Mouse (Mus musculus) cerebellum, adult 18-20 months (tissue): ENCODE measurements around the gene Vrtn.

ENCODE experiments used
- DNase-seq, 2 experiments: peaks; one replicate each; pipeline ENCODE4 v3.0.0; 2021

Gene Vrtn

GRCm38 (mm10) chr12:84640654-84641053 is at the start of gene Vrtn:
Gene Vrtn, plus strand, starts transcription at chr12:84641019.
- no peak for DNase-seq

DNA sequence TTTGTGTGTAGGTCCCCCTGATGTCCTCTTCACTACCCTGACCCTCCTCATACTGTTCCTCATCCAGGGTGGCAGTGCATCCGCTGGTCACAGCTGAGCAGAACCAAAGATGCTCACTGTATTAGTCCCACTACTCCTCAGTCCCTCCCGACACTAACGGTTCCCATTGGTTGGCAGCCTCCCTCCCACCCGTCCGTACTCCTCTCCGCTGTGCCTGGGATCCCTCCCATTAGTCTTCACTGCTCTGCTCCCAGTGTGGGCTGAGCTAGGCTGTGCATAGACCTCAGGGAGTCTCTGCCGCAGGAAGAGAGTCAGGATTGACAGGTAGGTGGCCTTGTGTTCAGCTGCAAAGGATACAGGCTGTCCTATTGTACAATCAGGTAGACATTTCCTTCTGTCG is 42.5 kb upstream of the Vrtn start:
- no peak for DNase-seq

DNA sequence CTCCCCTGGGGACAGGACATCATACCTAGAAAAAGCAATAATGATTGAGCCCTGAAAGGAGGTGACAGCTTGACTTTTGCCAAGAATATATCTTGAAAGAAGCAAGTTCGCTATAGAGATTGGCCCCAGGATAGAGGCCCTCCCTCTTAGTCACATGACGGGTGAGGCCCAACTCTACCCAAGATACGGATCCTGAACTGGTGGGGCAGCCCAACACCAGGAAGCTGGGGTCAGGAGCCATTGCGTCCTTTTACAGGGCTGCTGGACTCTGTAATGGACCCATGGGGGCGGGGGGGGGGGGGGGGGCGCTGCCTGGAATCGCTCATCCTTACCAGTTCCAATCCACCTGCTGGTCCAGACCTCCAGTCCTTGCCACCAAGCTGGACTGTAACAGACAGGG is 36.8 kb upstream of the Vrtn start:
- no peak for DNase-seq

DNA sequence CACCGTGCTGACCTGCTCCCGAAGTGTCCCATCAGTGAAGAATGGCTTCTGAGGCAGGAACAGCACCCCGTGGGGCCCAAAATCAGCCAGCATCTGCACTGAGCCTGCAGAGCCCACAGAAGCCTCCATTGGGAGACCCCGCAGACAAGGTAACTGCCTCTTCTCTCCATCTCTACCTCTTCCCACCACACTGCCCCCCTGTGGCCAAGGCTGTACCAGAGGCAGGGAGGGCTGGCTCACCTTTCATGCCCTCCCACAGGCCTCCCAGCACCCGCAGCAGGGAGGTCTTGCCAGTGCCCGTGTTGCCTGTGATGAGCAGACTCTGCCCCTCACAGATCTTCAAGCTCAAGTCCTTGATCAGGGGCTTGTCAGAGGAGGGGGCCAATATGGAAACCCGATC is 35.0 kb upstream of the Vrtn start:
- DNase-seq = peak in 1 of 2 experiments; percentile 10

GRCm38 (mm10) chr12:84611718-84612117 is 29.1 kb upstream of the Vrtn start:
- DNase-seq = no peak

- no peak for DNase-seq
Measured at GRCm38 (mm10) chr12:84612518-84612917, 28.3 kb upstream of the Vrtn start.

GRCm38 (mm10) chr12:84614001-84614400 is 26.8 kb upstream of the Vrtn start:
- DNase-seq = no peak

DNA sequence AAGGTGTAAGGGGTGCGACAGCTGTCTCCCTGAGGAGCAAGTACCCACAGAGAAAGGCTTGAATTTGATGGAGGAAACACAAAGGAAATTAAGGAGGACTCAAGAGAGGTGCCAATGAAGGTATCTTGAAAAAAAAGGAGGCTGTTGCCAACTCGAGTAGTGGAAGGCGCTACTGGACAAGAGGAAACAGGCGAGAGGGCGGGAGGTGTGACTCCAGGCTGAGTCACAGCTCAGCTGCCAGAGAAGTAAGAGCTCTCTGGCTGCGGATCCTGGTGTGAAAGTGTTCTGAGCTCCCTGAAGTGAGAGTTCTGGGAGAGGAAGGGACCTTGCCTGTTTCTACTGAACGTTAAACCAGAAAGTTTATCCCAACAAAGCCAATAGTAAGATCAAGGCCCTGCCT is 26.3 kb upstream of the Vrtn start:
- DNase-seq = no peak

DNA sequence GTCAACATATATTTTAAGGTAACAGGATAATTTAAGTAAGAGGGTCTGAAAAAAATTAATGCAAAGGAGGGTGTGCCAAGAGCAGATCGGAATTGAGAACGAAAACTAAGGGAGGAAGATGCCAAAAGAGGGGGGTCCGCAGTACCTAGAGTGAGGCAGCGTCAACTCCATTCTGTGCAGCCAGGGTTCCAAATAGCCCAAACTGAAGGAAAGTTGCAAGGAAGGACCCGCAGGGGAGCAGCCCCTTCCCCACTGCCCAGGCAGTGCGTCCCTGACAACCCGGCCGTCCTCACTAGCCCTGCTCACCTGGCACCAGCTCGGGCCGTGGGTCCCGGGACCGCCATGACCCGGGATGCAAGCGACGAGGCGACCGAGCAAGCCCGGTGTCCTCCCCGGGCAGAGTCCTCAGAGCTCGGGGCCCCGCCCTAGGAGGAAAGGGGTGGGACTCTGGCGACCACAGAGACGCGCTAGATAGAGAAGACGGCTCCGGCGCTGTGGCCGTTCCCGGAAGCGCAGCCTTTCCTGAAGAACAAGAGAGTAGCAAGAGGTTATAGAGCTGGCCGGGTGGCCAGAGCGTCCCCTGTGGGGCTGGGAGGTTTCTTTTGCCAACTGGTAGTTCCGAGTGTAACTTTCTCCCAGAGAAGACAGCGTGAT is 23.7 kb upstream of the Vrtn start, which contains the start of gene Abcd4:
Gene Abcd4 (minus strand): TSS at position 437 of the 654 bp plus-strand sequence.
- DNase-seq = peak; percentile 94 to 98

DNA sequence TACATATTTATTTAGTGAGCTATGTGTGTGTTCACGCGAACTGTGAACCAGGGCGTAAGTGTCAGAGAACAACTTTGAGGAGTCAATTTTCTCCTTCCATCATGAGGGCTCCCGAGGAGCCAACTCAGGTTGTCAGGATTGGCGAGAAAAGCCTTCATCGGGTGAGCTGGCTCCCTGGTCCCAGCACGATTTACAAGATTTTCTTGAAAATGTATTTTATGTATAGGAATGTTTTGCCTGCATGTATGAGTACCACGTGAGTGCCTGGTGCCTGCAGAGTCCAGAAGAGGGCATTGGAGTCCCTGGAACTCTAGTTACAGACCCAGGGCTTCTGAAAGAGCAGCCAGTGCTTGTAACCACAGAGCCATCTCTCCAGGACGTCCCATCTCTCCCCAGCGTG is 23.2 kb upstream of the Vrtn start:
- DNase-seq = peak in 1 of 2 experiments; percentile 18

GRCm38 (mm10) chr12:84620975-84621374 is 19.8 kb upstream of the Vrtn start:
- DNase-seq = no peak

DNA sequence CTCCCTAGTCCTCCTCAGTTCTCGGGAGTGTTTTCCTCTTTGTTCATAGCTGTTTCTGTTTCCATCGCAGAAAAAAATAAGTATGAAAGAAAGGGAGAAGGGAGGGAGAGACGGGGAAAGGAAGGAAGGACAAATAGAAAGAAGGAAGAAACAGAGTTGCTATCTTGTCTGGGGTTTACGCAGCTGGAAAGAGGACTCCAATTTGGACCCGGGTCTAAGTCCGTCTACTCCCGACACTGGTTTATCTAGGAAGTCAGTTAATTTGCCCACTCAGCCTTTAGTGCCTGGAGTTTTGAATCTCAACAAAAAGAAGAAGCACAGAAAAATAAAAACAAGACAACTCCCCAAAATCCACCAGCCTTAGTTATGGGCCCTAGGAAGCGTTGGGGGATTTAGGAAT is 16.2 kb upstream of the Vrtn start:
- no peak for DNase-seq

DNA sequence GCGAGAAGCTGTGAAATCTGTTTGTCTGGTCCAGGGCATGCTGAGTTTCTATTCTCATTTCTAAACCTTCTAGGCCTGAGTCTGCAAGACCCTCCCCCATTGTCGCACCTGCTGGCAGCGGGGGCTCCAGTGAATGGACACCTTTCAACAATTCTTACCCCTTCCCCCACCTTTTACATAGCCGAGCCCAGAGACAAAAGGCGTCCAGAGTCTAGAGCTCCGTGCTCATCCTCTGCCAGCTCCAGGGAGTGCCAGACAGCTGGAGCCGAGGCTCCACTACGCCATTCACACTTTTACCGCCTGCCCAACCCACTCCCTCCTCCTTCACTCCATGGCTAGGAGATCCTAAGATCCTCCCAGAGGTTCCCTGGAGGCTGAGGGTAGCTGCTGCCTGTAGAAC is 15.7 kb upstream of the Vrtn start:
- DNase-seq = no peak

DNA sequence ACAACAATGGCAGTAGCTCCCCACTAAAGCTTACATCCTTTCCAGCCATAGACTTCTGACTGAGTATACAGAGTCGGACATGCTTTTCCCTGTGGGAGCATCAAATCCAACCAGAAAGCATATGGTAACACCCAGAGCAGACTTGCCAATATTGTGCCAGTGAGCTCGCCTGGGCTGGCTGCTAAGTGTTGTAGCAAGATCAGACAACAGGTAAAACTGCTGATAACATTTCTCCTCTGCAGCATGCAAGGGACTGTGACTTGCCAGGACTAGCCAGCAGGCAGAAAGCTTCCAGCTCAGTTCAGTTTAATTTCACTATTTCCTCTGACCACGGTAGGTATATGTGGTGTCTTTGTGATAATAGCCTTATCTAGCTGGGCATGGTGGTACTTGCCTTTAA is 9.0 kb upstream of the Vrtn start:
- DNase-seq = no peak

DNA sequence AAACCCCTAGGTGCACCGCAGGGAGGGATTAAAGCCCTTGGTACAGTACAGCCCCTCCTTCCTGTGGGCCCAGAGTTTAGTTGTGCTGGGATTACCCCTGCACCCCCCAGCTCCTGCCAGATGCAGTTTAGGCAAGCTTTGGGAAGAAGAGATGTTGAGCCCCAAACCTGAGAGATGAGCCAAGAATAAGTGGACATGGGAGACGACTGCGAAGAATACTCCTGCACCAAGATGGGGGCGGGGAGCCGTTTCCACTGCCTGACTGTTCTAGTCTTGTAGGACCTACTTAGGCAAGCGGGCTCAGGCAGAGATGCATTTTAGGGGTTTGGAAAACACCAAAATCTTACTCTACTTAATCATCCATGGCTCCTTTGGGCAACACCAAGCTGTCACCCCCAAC is 566 bp upstream of the Vrtn start:
- no peak for DNase-seq

- DNase-seq = no peak
Measured at GRCm38 (mm10) chr12:84650234-84650633, 9.4 kb downstream of the Vrtn start.

DNA sequence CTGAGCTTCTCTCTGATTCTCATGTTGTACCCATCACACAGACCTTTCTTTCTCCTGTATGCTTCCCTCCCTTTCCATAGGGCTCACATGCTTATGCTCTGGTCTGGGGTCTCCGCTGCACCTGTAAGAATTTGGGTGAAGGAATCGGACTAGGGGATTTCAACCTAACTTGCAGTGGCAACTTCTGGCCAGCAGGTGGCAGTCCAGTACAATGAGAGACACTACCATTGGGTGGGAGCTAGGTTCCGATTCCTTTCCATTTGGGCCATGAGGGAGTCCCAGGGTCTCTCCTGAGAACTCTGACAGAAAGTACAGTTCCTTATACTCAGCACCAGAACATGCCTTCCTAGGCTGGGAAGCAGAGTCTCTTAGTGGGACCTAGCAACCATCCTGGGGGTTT is 13.1 kb downstream of the Vrtn start:
- peak; percentile 62 to 76 for DNase-seq

DNA sequence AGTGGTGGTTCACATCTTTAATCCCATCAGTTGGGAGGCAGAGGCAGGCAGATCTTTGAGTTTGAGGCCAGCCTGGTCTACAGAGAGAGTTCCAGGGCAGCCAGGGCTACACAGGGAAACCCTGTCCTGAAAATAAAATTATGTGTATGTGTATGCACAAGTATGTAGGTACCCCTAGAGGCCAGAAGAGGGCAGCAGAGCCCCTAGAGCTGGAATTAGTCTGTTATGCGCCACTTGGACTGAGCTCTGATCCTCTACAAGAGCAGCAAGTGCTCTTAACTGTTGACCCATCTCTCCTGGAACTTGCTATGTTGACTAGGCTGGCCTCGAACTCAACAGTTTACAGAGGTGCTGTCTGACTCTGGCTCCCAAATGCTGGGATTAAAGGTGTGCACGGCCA is 29.7 kb downstream of the Vrtn start:
- DNase-seq = no peak

GRCm38 (mm10) chr12:84671646-84672045 is 30.8 kb downstream of the Vrtn start:
- DNase-seq = no peak

- DNase-seq = peak in 1 of 2 experiments; percentile 13
Measured at GRCm38 (mm10) chr12:84674666-84675526, 34.1 kb downstream of the Vrtn start.

- no peak for DNase-seq
Measured at GRCm38 (mm10) chr12:84676011-84676410, 35.2 kb downstream of the Vrtn start.

- DNase-seq = peak in 1 of 2 experiments; percentile 24
Measured at GRCm38 (mm10) chr12:84684569-84684968, 43.8 kb downstream of the Vrtn start.

DNA sequence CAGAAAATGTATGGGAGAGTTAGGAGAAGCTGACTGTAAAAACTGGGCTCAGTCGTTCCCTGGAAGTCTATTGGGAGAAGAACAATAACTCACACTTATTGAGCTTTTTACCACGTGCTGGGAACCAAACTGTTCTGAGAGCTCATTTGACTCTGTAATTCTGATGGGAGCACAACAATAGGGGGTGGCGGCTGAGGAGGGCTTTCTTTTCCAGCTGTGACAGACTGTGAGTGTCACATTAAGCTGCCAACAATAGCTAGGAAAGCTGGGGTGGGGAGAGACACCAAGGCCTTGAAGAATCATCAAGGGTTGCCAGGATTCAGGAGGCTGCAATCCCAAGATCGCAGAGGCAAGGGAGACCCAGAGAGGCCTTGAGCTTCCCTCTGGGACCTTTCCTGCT is 45.4 kb downstream of the Vrtn start:
- DNase-seq = no peak

DNA sequence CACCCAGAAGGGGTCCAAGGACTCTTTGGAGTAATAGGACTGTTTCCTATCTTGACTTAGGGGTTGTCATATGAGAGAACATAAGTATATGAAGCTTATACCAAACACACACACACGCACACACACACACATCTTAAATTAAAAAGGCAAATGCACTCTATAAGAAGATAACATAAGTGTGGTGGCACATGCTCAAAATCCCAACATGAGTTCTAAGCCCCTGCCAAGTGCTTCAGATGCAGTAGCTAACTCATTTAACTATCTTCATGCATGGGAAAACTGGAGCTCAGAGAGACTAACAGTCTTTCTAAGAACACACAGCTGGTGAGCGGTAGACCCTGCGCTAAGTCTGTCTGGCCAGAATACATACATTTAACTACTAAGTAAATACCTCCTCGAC is 46.7 kb downstream of the Vrtn start:
- DNase-seq = no peak
